Mouse (Mus musculus) E14TG2a.4 (cell line): ENCODE data around the gene Mkrn2.
A peak's percentile ranks its signal among the peaks of the same experiment; 100 is the strongest.

Experiments
- H3K27me3 ChIP-seq: 2 replicates; pipeline ENCODE4 v1.6.1; 2014; ENCODE audit warnings: low read length, control low read depth; ENCODE audit not compliant: insufficient read depth
- H3K36me3 ChIP-seq: 2 replicates; pipeline ENCODE4 v1.6.1; 2014; ENCODE audit warnings: low read length, control low read depth; ENCODE audit not compliant: insufficient read depth
- H3K4me1 ChIP-seq: replicated peaks from 2 replicates; pipeline ENCODE4 v1.6.1; 2014; ENCODE audit warnings: low read depth, low read length, control low read depth
- H3K4me3 ChIP-seq: replicated peaks from 2 replicates; pipeline ENCODE4 v1.5.1; 2014; ENCODE audit warnings: mild to moderate bottlenecking, low read length
- H3K9me3 ChIP-seq: 2 replicates; pipeline ENCODE4 v1.6.1; 2014; ENCODE audit warnings: low read length, control low read depth
- CTCF ChIP-seq: conservative IDR thresholded peaks from 2 replicates; pipeline ENCODE4 v1.5.1; 2014; ENCODE audit warnings: low read length
- NANOG ChIP-seq: IDR thresholded peaks from 2 replicates; pipeline ENCODE4 v1.6.1; 2014; ENCODE audit warnings: borderline replicate concordance, low read length, mixed read lengths
- POU5F1 ChIP-seq: IDR thresholded peaks from 2 replicates; pipeline ENCODE4 v1.6.1; 2014; ENCODE audit warnings: low read length, borderline replicate concordance

Gene Mkrn2

GRCm38 (mm10) chr6:115595667-115596066 is 6.0 kb upstream of the Mkrn2 start:
- Histone ChIP-seq H3K27me3 (peaks cover 9% of the 10 kb centered on the region; the same call in 1 of the 2 replicates), H3K36me3 (no peaks in the 10 kb centered on the region), H3K4me3 (no peak overlapping the region), H3K4me1 (no peaks in the 10 kb centered on the region), H3K9me3 (no peaks in the 10 kb centered on the region)
- TF ChIP-seq CTCF (no peak), NANOG (no peak), POU5F1 (no peak)

DNA sequence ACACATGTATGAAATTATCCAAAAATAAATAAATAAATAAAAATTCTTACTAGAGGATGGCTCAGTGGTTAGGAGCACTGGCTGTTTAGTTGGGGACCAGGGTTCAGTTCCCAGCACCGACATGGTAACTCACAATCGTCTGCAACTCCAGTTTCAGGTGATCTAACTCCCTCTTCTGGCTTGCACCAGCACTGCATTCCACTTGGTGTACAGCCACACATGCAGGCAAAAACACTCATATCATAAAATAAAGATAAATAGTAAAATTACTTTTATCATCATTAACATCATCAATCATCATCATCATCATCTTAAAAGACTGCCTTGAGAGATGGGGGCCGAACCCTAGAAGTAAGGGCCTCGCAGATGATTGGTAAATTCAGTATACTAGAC is 384 bp upstream of the Mkrn2 start:
- no peaks in the 10 kb centered on the region for H3K27me3 ChIP-seq
- no peak overlapping the region for H3K4me3 ChIP-seq
- H3K4me1 ChIP-seq, result peaks cover 12% of the 10 kb centered on the region
- peak; percentile 8; the same call in 1 of the 2 replicates for TF ChIP-seq CTCF
- TF ChIP-seq POU5F1, result no peak
- no peak for TF ChIP-seq NANOG
- peaks cover 25% of the 10 kb centered on the region for H3K36me3 ChIP-seq
- H3K9me3 ChIP-seq, result no peaks in the 10 kb centered on the region

- peaks cover 16% of the 10 kb centered on the region for H3K4me1 ChIP-seq
- H3K36me3 ChIP-seq, result peaks cover 54% of the 10 kb centered on the region
- no peak for TF ChIP-seq NANOG
- no peaks in the 10 kb centered on the region for H3K27me3 ChIP-seq
- H3K4me3 ChIP-seq, result no peak overlapping the region
- H3K9me3 ChIP-seq, result no peaks in the 10 kb centered on the region
Observed at GRCm38 (mm10) chr6:115606461-115606860, 4.8 kb downstream of the Mkrn2 start.

- TF ChIP-seq NANOG (no peak), CTCF (no peak), POU5F1 (no peak)
- no peaks in the 10 kb centered on the region for H3K9me3 ChIP-seq
- peaks cover 63% of the 10 kb centered on the region for H3K36me3 ChIP-seq
- peaks cover 15% of the 10 kb centered on the region for H3K4me1 ChIP-seq
- no peak overlapping the region for H3K4me3 ChIP-seq
- H3K27me3 ChIP-seq, result no peaks in the 10 kb centered on the region
Observed at GRCm38 (mm10) chr6:115607429-115607828, 5.7 kb downstream of the Mkrn2 start.

- TF ChIP-seq POU5F1 (no peak), CTCF (peak; percentile 49), NANOG (no peak)
- peaks cover 2% of the 10 kb centered on the region; the same call in 1 of the 2 replicates for H3K9me3 ChIP-seq
- H3K4me1 ChIP-seq, result 0 out of 2 replicates have a peak, but pooled peaks cover 5% of the 10 kb centered on the region
- no peaks in the 10 kb centered on the region for H3K27me3 ChIP-seq
- peaks cover 77% of the 10 kb centered on the region for H3K36me3 ChIP-seq
- H3K4me3 ChIP-seq, result no peak overlapping the region
Observed at GRCm38 (mm10) chr6:115609121-115609520, 7.4 kb downstream of the Mkrn2 start.

- 0 out of 2 replicates have a peak, but pooled peaks cover 5% of the 10 kb centered on the region for H3K4me1 ChIP-seq
- peaks cover 12% of the 10 kb centered on the region for H3K9me3 ChIP-seq
Observed at GRCm38 (mm10) chr6:115610301-115610700, 8.6 kb downstream of the Mkrn2 start.

GRCm38 (mm10) chr6:115613793-115614192 is 12.1 kb downstream of the Mkrn2 start:
- H3K4me3 ChIP-seq, result no peak overlapping the region
- peaks cover 94% of the 10 kb centered on the region for H3K36me3 ChIP-seq
- TF ChIP-seq NANOG, result no peak
- TF ChIP-seq CTCF, result no peak
- no peak for TF ChIP-seq POU5F1
- peaks cover 22% of the 10 kb centered on the region for H3K9me3 ChIP-seq
- H3K27me3 ChIP-seq, result no peaks in the 10 kb centered on the region
- peaks cover 12% of the 10 kb centered on the region for H3K4me1 ChIP-seq

More at GRCm38 (mm10) chr6:115610301-115610700, 8.6 kb downstream of the Mkrn2 start:
- Histone ChIP-seq H3K4me3 (no peak overlapping the region), H3K27me3 (no peaks in the 10 kb centered on the region), H3K36me3 (peaks cover 77% of the 10 kb centered on the region)
- TF ChIP-seq POU5F1, result no peak
- TF ChIP-seq NANOG, result no peak
- no peak for TF ChIP-seq CTCF

DNA sequence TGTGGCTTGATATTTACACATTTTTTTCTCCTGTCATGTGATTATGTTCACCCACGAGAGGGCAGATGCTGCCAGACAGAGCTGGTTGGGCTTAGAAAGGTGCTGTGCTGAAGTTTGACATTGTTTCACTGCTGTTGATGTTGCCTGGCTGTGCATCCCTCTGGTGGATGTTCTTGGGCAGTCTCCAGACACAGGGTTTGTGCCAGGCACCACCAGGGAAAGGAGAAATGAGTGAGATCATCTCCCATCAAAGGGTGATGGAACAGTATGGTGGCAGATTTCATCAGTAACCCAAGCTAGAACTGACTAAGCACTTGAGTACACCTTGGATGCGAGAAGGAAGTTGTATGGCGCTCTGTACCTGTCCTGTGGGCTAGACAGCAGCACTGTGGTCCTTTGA is 14.3 kb downstream of the Mkrn2 start:
- peaks cover 22% of the 10 kb centered on the region for H3K9me3 ChIP-seq
- H3K36me3 ChIP-seq, result peaks cover 100% of the 10 kb centered on the region
- no peaks in the 10 kb centered on the region for H3K27me3 ChIP-seq
- H3K4me1 ChIP-seq, result peaks cover 31% of the 10 kb centered on the region
- H3K4me3 ChIP-seq, result no peak overlapping the region
- TF ChIP-seq POU5F1 (no peak), NANOG (no peak), CTCF (no peak)

DNA sequence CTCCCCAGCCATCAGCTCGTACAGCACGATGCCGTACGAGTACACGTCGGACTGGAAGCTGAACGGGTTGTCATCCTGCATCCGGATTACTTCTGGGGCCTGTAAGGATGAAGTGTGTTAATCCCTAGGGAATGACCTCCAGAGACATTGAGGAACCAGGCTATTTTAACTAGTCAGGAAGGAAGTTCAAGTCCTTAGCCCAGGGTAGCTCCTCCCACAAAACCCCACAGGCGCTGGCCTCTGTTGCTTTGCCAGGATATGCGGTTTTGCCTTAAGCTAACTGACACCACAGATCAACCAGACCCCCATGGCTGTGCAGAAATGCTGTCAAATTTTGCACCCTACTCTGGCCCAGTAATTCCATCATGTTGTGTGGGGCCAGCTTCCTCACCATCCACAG is 18.1 kb downstream of the Mkrn2 start:
- H3K9me3 ChIP-seq, result peaks cover 14% of the 10 kb centered on the region
- no peak for TF ChIP-seq CTCF
- TF ChIP-seq POU5F1, result no peak
- no peak for TF ChIP-seq NANOG
- no peaks in the 10 kb centered on the region for H3K27me3 ChIP-seq
- H3K4me3 ChIP-seq, result no peak overlapping the region
- H3K4me1 ChIP-seq, result peaks cover 40% of the 10 kb centered on the region
- peaks cover 100% of the 10 kb centered on the region for H3K36me3 ChIP-seq
